In the genomic region with DNA sequence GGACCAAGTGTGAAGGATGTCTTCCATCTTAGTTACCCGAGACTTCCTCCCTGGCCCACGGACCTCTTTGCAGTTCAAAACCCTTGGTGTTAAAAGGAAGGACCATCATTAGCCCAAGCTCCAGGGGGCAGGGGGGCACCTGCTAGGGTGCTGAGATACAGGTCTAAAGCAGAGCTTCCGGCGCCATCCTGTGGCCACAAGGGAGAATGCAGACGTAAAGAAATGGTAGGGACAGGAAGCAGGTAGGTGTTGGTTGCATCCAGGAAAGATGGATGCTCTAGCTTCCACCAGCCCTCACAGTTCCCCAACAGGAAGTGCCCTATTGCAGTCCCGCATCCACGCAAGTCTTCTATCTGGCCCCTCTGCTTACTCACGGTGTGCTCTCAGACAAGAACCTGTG, we compare ENCODE assay signal across 8 mouse cellular contexts. TPM values are rescaled to one million over a fixed set of nuclear protein-coding genes. Genes with fewer than 3 reads are reported as not detected.
DNase-seq lines count a peak whose midpoint lies in the region; ATAC-seq and TF ChIP-seq lines count a peak whose summit lies in the region.

No protein-coding gene starts in this region.

- H3K4me1 ChIP-seq in kidney, embryonic 14.5 days (ENCODE audit: control insufficient read depth, insufficient read depth, low read length), result peaks cover 5% of the 10 kb centered on the region; the same call in 1 of the 2 replicates
- H3K4me1 ChIP-seq in cerebellum, adult 2 months (ENCODE audit: control insufficient read depth, insufficient read depth, low read length), result no peaks in the 10 kb centered on the region
- peaks cover 24% of the 10 kb centered on the region for H3K4me1 ChIP-seq in lung, embryonic 16.5 days (replicated peaks; ENCODE audit: control insufficient read depth, insufficient read depth, low read length)

- no peaks in the 10 kb centered on the region for H3K9me3 ChIP-seq in kidney, embryonic 14.5 days (ENCODE audit: control insufficient read depth, low read length)
- H3K9me3 ChIP-seq in lung, embryonic 16.5 days (ENCODE audit: control insufficient read depth, low read length), result peaks cover under 1% of the 10 kb centered on the region; the same call in 1 of the 2 replicates

- no peak overlapping the region for H3K4me2 ChIP-seq in kidney, embryonic 14.5 days (replicated peaks; ENCODE audit: low read depth, low read length)
- H3K4me2 ChIP-seq in lung, embryonic 16.5 days (ENCODE audit: low read depth, low read length), result peak overlapping the region; percentile 35; the same call in 1 of the 2 replicates

- no peaks in the 10 kb centered on the region for H3K36me3 ChIP-seq in kidney, embryonic 14.5 days (ENCODE audit: control insufficient read depth, insufficient read depth, low read length)
- no peaks in the 10 kb centered on the region for H3K36me3 ChIP-seq in lung, embryonic 16.5 days (ENCODE audit: control insufficient read depth, insufficient read depth, low read length)

- 12% methylated on average over 8 of the region's 8 CpGs for WGBS in kidney, embryonic 14.5 days
- WGBS in cerebellum, adult 2 months, result 44% methylated on average over 8 of the region's 8 CpGs
- WGBS in lung, embryonic 16.5 days, result 19% methylated on average over 8 of the region's 8 CpGs

- H3K27me3 ChIP-seq in kidney, embryonic 14.5 days (ENCODE audit: control insufficient read depth, insufficient read depth, low read length), result peaks cover 18% of the 10 kb centered on the region
- H3K27me3 ChIP-seq in cerebellum, adult 2 months (ENCODE audit: control insufficient read depth, insufficient read depth, low read length), result no peaks in the 10 kb centered on the region
- no peaks in the 10 kb centered on the region for H3K27me3 ChIP-seq in lung, embryonic 16.5 days (ENCODE audit: control insufficient read depth, insufficient read depth, low read depth, low read length)

- ATAC-seq in kidney, embryonic 14.5 days (ENCODE audit: low FRiP score, low TSS enrichment), result no peak
- ATAC-seq in lung, embryonic 16.5 days (ENCODE audit: low read depth), result no peak

- H3K4me3 ChIP-seq in kidney, embryonic 14.5 days (ENCODE audit: low read length), result no peak overlapping the region
- H3K4me3 ChIP-seq in cerebellum, adult 2 months (replicated peaks; ENCODE audit: insufficient read depth, low read depth, low read length), result no peak overlapping the region
- H3K4me3 ChIP-seq in lung, embryonic 16.5 days (ENCODE audit: low read length), result no peak overlapping the region

- TF ChIP-seq POLR2A in cerebellum, adult 2 months (IDR thresholded peaks at IDR 0.05; ENCODE audit: borderline replicate concordance, insufficient read depth, low read length), result no peak

- H3K9ac ChIP-seq in kidney, embryonic 14.5 days (ENCODE audit: low read depth, low read length), result no peak overlapping the region
- no peak overlapping the region for H3K9ac ChIP-seq in lung, embryonic 16.5 days (ENCODE audit: low read length)

- peak; percentile 45 for DNase-seq in kidney, adult 9 months
- peak; percentile 67 for DNase-seq in ES-CJ7 (ENCODE audit: low read depth, low spot score)
- peak; percentile 23 to 25 for DNase-seq in cerebellum, adult 2 months
- DNase-seq in kidney, postnatal 10 days, result peak; percentile 62
- peak; percentile 50 to 79 for DNase-seq in spleen, postnatal 4 days (ENCODE audit: low spot score in 2 of 2)
- no peak for DNase-seq in ovary, adult 18-20 months (ENCODE audit: low spot score)

- peak; percentile 56 for TF ChIP-seq CTCF in cerebellum, adult 2 months (IDR thresholded peaks at IDR 0.05; ENCODE audit: borderline replicate concordance, insufficient read depth, low read depth, low read length)

- H3K27ac ChIP-seq in kidney, embryonic 14.5 days (ENCODE audit: low read depth, low read length), result no peak overlapping the region
- no peak overlapping the region for H3K27ac ChIP-seq in cerebellum, adult 2 months (ENCODE audit: insufficient read depth, low read length)
- H3K27ac ChIP-seq in lung, embryonic 16.5 days (ENCODE audit: low read length), result no peak overlapping the region

RNA-seq across cellular contexts. Expression of a gene that starts 1.9 kb away (rescaled TPM):
- polyA plus RNA-seq in kidney, embryonic 14.5 days (2014; fragmentation: Nextera tagmentation; extraction: Ambion mirVana), result 0.44 TPM in 1 of 2 replicates, not detected in the other
- polyA plus RNA-seq in cerebellum, adult 2 months (2012; rRNA removed), result 0.80 TPM in 1 of 2 replicates, not detected in the other
- 1.8 and 2.8 TPM in 2 replicates for polyA plus RNA-seq in lung, embryonic 16.5 days (2015; fragmentation: Nextera tagmentation; extraction: Ambion mirVana)

RNA-seq across cellular contexts. Expression of a gene that starts 16.0 kb away (rescaled TPM):
- not detected in 2 replicates for polyA plus RNA-seq in kidney, embryonic 14.5 days (2014; fragmentation: Nextera tagmentation; extraction: Ambion mirVana)
- 0.34 and 0.36 TPM in 2 replicates for polyA plus RNA-seq in cerebellum, adult 2 months (2012; rRNA removed)
- 16.8 and 21.9 TPM in 2 replicates for polyA plus RNA-seq in lung, embryonic 16.5 days (2015; fragmentation: Nextera tagmentation; extraction: Ambion mirVana)

RNA-seq across cellular contexts. Expression of a gene that starts 18.0 kb away (rescaled TPM):
- 0.12 and 0.20 TPM in 2 replicates for polyA plus RNA-seq in kidney, embryonic 14.5 days (2014; fragmentation: Nextera tagmentation; extraction: Ambion mirVana)
- polyA plus RNA-seq in cerebellum, adult 2 months (2012; rRNA removed), result 5.5 and 5.9 TPM in 2 replicates
- 46.8 and 54.9 TPM in 2 replicates for polyA plus RNA-seq in lung, embryonic 16.5 days (2015; fragmentation: Nextera tagmentation; extraction: Ambion mirVana)

RNA-seq across cellular contexts. Expression of a gene that starts 54.4 kb away (rescaled TPM):
- polyA plus RNA-seq in kidney, embryonic 14.5 days (2014; fragmentation: Nextera tagmentation; extraction: Ambion mirVana), result not detected in 2 replicates
- polyA plus RNA-seq in cerebellum, adult 2 months (2012; rRNA removed), result 0.20 TPM in 1 of 2 replicates, not detected in the other
- polyA plus RNA-seq in lung, embryonic 16.5 days (2015; fragmentation: Nextera tagmentation; extraction: Ambion mirVana), result not detected in 2 replicates

RNA-seq across cellular contexts. Expression of a gene that starts 56.7 kb away (rescaled TPM):
- polyA plus RNA-seq in kidney, embryonic 14.5 days (2014; fragmentation: Nextera tagmentation; extraction: Ambion mirVana), result 87.8 and 108 TPM in 2 replicates
- polyA plus RNA-seq in cerebellum, adult 2 months (2012; rRNA removed), result 65.7 and 69.5 TPM in 2 replicates
- polyA plus RNA-seq in lung, embryonic 16.5 days (2015; fragmentation: Nextera tagmentation; extraction: Ambion mirVana), result 226 and 247 TPM in 2 replicates

Comparison
In these comparisons a context has a peak if more than half of its experiments do, and no peak if none do; other contexts are left out.
1. RNA of a gene that starts 16.0 kb away (polyA plus RNA-seq): 16.8 to 21.9 TPM in lung, embryonic 16.5 days; 0.34 to 0.36 TPM in cerebellum, adult 2 months and not detected in kidney, embryonic 14.5 days; every median in the first group is over 10 times any median in the second.